28 mouse cellular contexts compared by ENCODE assay signal in the genomic region with DNA sequence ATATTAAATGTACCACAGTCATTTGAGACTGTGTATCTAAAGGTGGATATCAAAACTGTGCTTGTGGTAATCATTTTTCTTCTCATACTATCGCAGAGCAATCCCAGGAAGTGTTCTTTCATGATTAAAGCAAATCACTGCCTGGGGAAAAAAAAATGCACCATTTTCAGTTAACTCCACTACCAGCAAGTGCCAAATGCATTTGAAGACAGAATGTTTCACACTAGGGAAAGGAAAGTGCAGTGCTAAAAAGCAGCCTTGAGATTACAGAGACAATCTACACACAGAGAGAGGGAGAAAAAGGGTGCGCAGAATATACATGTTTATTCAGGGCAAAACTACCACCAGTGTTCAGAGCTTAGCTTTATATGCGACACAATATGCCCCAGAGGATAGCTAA.
DNase-seq lines count a peak whose midpoint lies in the region; ATAC-seq and TF ChIP-seq lines count a peak whose summit lies in the region.
"Had no signal": no experiment of that assay in that cellular context is flagged by ENCODE, and none has a peak within 500 bp of the region (broad histone marks: within the 10 kb centered on the region; RNA-seq: fewer than 3 reads in every experiment).

No protein-coding gene starts in this region.

- peak; percentile 12 for DNase-seq in forebrain, embryonic 14.5 days (ENCODE audit: low spot score)
- peak; percentile 20 for DNase-seq in hindbrain, postnatal 0 days (ENCODE audit: low spot score)
- DNase-seq in midbrain, embryonic 14.5 days: peak; percentile 19
- no peak for DNase-seq in midbrain, embryonic 11.5 days (ENCODE audit: low spot score, missing footprints)
- peak; percentile 40 for DNase-seq in brain, adult 2 months (ENCODE audit: low read depth, low spot score)
- no peak for DNase-seq in embryo, embryonic 10.5 days (ENCODE audit: low spot score)
- DNase-seq: adrenal gland, adult 8-10 months; adrenal gland, postnatal 25 days; cerebellum, adult 11 months; cerebellum, adult 2 months; cerebellum, adult 9-11 months; cerebellum, postnatal 25 days; embryo, embryonic 11 days; gastrocnemius, postnatal 25 days; heart, adult 18-20 months; heart, postnatal 10 days; heart, postnatal 36 days had no signal

- no peak overlapping the region for H3K27ac ChIP-seq in forebrain, embryonic 14.5 days (ENCODE audit: low read depth, low read length)
- no peak overlapping the region for H3K27ac ChIP-seq in forebrain, embryonic 12.5 days
- H3K27ac ChIP-seq in hindbrain, postnatal 0 days: no peak overlapping the region
- H3K27ac ChIP-seq in hindbrain, embryonic 16.5 days (ENCODE audit: low read depth, low read length): no peak overlapping the region
- no peak overlapping the region for H3K27ac ChIP-seq in midbrain, embryonic 14.5 days (replicated peaks; ENCODE audit: low read depth, low read length)
- no peak overlapping the region for H3K27ac ChIP-seq in midbrain, embryonic 11.5 days (ENCODE audit: low read depth, low read length)
- H3K27ac ChIP-seq: embryonic facial prominence, embryonic 10.5 days; embryonic facial prominence, embryonic 13.5 days; forebrain, embryonic 13.5 days; heart, embryonic 15.5 days; hindbrain, embryonic 10.5 days; hindbrain, embryonic 13.5 days had no signal

- H3K4me1 ChIP-seq in forebrain, embryonic 14.5 days (ENCODE audit: control insufficient read depth, insufficient read depth, low read length): no peaks in the 10 kb centered on the region
- no peaks in the 10 kb centered on the region for H3K4me1 ChIP-seq in forebrain, embryonic 12.5 days
- no peaks in the 10 kb centered on the region for H3K4me1 ChIP-seq in hindbrain, postnatal 0 days (ENCODE audit: insufficient read depth, low read length)
- no peaks in the 10 kb centered on the region for H3K4me1 ChIP-seq in hindbrain, embryonic 16.5 days (ENCODE audit: control insufficient read depth, insufficient read depth, low read depth, low read length)
- peaks cover 3% of the 10 kb centered on the region; the same call in 1 of the 2 replicates for H3K4me1 ChIP-seq in midbrain, embryonic 14.5 days (ENCODE audit: control insufficient read depth, insufficient read depth, low read length)
- H3K4me1 ChIP-seq in midbrain, embryonic 11.5 days (ENCODE audit: control insufficient read depth, insufficient read depth, low read length): no peaks in the 10 kb centered on the region
- H3K4me1 ChIP-seq: embryonic facial prominence, embryonic 10.5 days; embryonic facial prominence, embryonic 13.5 days; forebrain, embryonic 13.5 days; heart, embryonic 12.5 days; heart, embryonic 15.5 days; hindbrain, embryonic 10.5 days; hindbrain, embryonic 13.5 days had no signal

- H3K9me3 ChIP-seq in forebrain, embryonic 14.5 days (replicated peaks; ENCODE audit: control insufficient read depth, low read length): no peaks in the 10 kb centered on the region
- no peaks in the 10 kb centered on the region for H3K9me3 ChIP-seq in forebrain, embryonic 12.5 days
- H3K9me3 ChIP-seq in hindbrain, postnatal 0 days (ENCODE audit: low read length): no peaks in the 10 kb centered on the region
- H3K9me3 ChIP-seq in hindbrain, embryonic 16.5 days (ENCODE audit: control insufficient read depth, low read length): no peaks in the 10 kb centered on the region
- H3K9me3 ChIP-seq in midbrain, embryonic 14.5 days (ENCODE audit: control insufficient read depth, low read length): no peaks in the 10 kb centered on the region
- H3K9me3 ChIP-seq in midbrain, embryonic 11.5 days (ENCODE audit: control insufficient read depth, low read length): no peaks in the 10 kb centered on the region
- H3K9me3 ChIP-seq: embryonic facial prominence, embryonic 10.5 days; embryonic facial prominence, embryonic 13.5 days; forebrain, embryonic 13.5 days; heart, embryonic 12.5 days; heart, embryonic 15.5 days; hindbrain, embryonic 10.5 days; hindbrain, embryonic 13.5 days had no signal

- TF ChIP-seq CTCF in hindbrain, postnatal 0 days (IDR thresholded peaks at IDR 0.05; ENCODE audit: low read depth): no peak

- H3K4me2 ChIP-seq in forebrain, embryonic 14.5 days (ENCODE audit: low read length): no peak overlapping the region
- no peak overlapping the region for H3K4me2 ChIP-seq in forebrain, embryonic 12.5 days
- no peak overlapping the region for H3K4me2 ChIP-seq in hindbrain, postnatal 0 days (ENCODE audit: low read depth, low read length)
- no peak overlapping the region for H3K4me2 ChIP-seq in hindbrain, embryonic 16.5 days (ENCODE audit: low read length)
- no peak overlapping the region for H3K4me2 ChIP-seq in midbrain, embryonic 14.5 days (ENCODE audit: low read length)
- no peak overlapping the region for H3K4me2 ChIP-seq in midbrain, embryonic 11.5 days
- H3K4me2 ChIP-seq: embryonic facial prominence, embryonic 13.5 days; forebrain, embryonic 13.5 days; heart, embryonic 12.5 days; heart, embryonic 15.5 days; hindbrain, embryonic 13.5 days had no signal

- H3K4me3 ChIP-seq in forebrain, embryonic 14.5 days (ENCODE audit: low read depth, low read length): no peak overlapping the region
- H3K4me3 ChIP-seq in forebrain, embryonic 12.5 days (replicated peaks): no peak overlapping the region
- H3K4me3 ChIP-seq in hindbrain, postnatal 0 days (ENCODE audit: low read length): no peak overlapping the region
- H3K4me3 ChIP-seq in hindbrain, embryonic 16.5 days (ENCODE audit: low read length): no peak overlapping the region
- H3K4me3 ChIP-seq in midbrain, embryonic 14.5 days (replicated peaks; ENCODE audit: low read depth, low read length): no peak overlapping the region
- no peak overlapping the region for H3K4me3 ChIP-seq in midbrain, embryonic 11.5 days (ENCODE audit: low read depth, low read length)
- H3K4me3 ChIP-seq: embryonic facial prominence, embryonic 10.5 days; embryonic facial prominence, embryonic 13.5 days; erythroblast, embryonic 14.5 days; forebrain, embryonic 13.5 days; heart, embryonic 12.5 days; heart, embryonic 15.5 days; hindbrain, embryonic 10.5 days; hindbrain, embryonic 13.5 days had no signal

- H3K27me3 ChIP-seq in forebrain, embryonic 14.5 days (replicated peaks; ENCODE audit: control insufficient read depth, insufficient read depth, low read length): no peaks in the 10 kb centered on the region
- H3K27me3 ChIP-seq in forebrain, embryonic 12.5 days: no peaks in the 10 kb centered on the region
- no peaks in the 10 kb centered on the region for H3K27me3 ChIP-seq in hindbrain, postnatal 0 days (ENCODE audit: insufficient read depth, low read length)
- H3K27me3 ChIP-seq in hindbrain, embryonic 16.5 days (replicated peaks; ENCODE audit: control insufficient read depth, insufficient read depth, low read length): no peaks in the 10 kb centered on the region
- H3K27me3 ChIP-seq in midbrain, embryonic 14.5 days (ENCODE audit: control insufficient read depth, insufficient read depth, low read length): no peaks in the 10 kb centered on the region
- H3K27me3 ChIP-seq in midbrain, embryonic 11.5 days (ENCODE audit: control insufficient read depth, insufficient read depth, low read length): no peaks in the 10 kb centered on the region
- H3K27me3 ChIP-seq: embryonic facial prominence, embryonic 13.5 days; forebrain, embryonic 13.5 days; heart, embryonic 12.5 days; heart, embryonic 15.5 days; hindbrain, embryonic 13.5 days had no signal

- no peaks in the 10 kb centered on the region for H3K36me3 ChIP-seq in forebrain, embryonic 14.5 days (ENCODE audit: control insufficient read depth, insufficient read depth, low read length)
- H3K36me3 ChIP-seq in forebrain, embryonic 12.5 days (replicated peaks): no peaks in the 10 kb centered on the region
- H3K36me3 ChIP-seq in hindbrain, postnatal 0 days (ENCODE audit: insufficient read depth, low read length): no peaks in the 10 kb centered on the region
- H3K36me3 ChIP-seq in hindbrain, embryonic 16.5 days (ENCODE audit: control insufficient read depth, insufficient read depth, low read length): no peaks in the 10 kb centered on the region
- H3K36me3 ChIP-seq in midbrain, embryonic 14.5 days (ENCODE audit: control insufficient read depth, insufficient read depth, low read length): no peaks in the 10 kb centered on the region
- no peaks in the 10 kb centered on the region for H3K36me3 ChIP-seq in midbrain, embryonic 11.5 days (ENCODE audit: control insufficient read depth, insufficient read depth, low read length)
- H3K36me3 ChIP-seq: embryonic facial prominence, embryonic 10.5 days; embryonic facial prominence, embryonic 13.5 days; heart, embryonic 12.5 days; heart, embryonic 15.5 days; hindbrain, embryonic 10.5 days; hindbrain, embryonic 13.5 days had no signal

- ATAC-seq in forebrain, embryonic 14.5 days: no peak
- no peak for ATAC-seq in forebrain, embryonic 12.5 days (ENCODE audit: low FRiP score)
- no peak for ATAC-seq in hindbrain, postnatal 0 days
- no peak for ATAC-seq in hindbrain, embryonic 16.5 days
- ATAC-seq in midbrain, embryonic 14.5 days (ENCODE audit: low FRiP score, low TSS enrichment): no peak
- ATAC-seq in midbrain, embryonic 11.5 days (ENCODE audit: low FRiP score): no peak
- ATAC-seq: activated CD4-positive, CD25-positive, alpha-beta regulatory T cell, adult 4 months; forebrain, embryonic 13.5 days had no signal

- no peak overlapping the region for H3K9ac ChIP-seq in forebrain, embryonic 14.5 days (ENCODE audit: low read length)
- H3K9ac ChIP-seq in forebrain, embryonic 12.5 days: no peak overlapping the region
- no peak overlapping the region for H3K9ac ChIP-seq in hindbrain, postnatal 0 days (replicated peaks; ENCODE audit: low read length)
- H3K9ac ChIP-seq in hindbrain, embryonic 16.5 days (ENCODE audit: low read depth, low read length): no peak overlapping the region
- H3K9ac ChIP-seq in midbrain, embryonic 14.5 days (replicated peaks; ENCODE audit: low read length): no peak overlapping the region
- no peak overlapping the region for H3K9ac ChIP-seq in midbrain, embryonic 11.5 days (ENCODE audit: low read length)
- H3K9ac ChIP-seq: embryonic facial prominence, embryonic 13.5 days; forebrain, embryonic 13.5 days; heart, embryonic 12.5 days; heart, embryonic 15.5 days; hindbrain, embryonic 13.5 days had no signal

- WGBS in forebrain, embryonic 14.5 days: 89% methylated on average over 3 of the region's 3 CpGs
- WGBS in forebrain, embryonic 12.5 days: 89% methylated on average over 3 of the region's 3 CpGs
- 63% methylated on average over 3 of the region's 3 CpGs for WGBS in hindbrain, postnatal 0 days
- WGBS in hindbrain, embryonic 16.5 days: 65% methylated on average over 3 of the region's 3 CpGs
- 59% methylated on average over 3 of the region's 3 CpGs for WGBS in midbrain, embryonic 14.5 days
- 82% methylated on average over 3 of the region's 3 CpGs for WGBS in midbrain, embryonic 11.5 days

Comparison
In these comparisons a context has a peak if more than half of its experiments do, and no peak if none do; other contexts are left out.
1. DNase-seq: peak in forebrain, embryonic 14.5 days (single experiment), hindbrain, postnatal 0 days (single experiment), midbrain, embryonic 14.5 days (single experiment) and brain, adult 2 months (single experiment); none in midbrain, embryonic 11.5 days (single experiment) and embryo, embryonic 10.5 days (single experiment).